Mouse (Mus musculus): ENCODE results near the gene Pcolce. TPM values are rescaled to one million over a fixed set of nuclear protein-coding genes. Genes with fewer than 3 reads are reported as not detected.
A peak's percentile ranks its signal among the peaks of the same experiment; 100 is the strongest.
"Not testable (repeated sequence)": the region's sequence is repeated elsewhere in the genome, so short reads cannot be mapped to it uniquely, and the experiment has no call there.

Gene Pcolce
- polyA plus RNA-seq, 1 experiment = 651 TPM

GRCm38 (mm10) chr5:137628498-137629305 is 15.1 kb upstream of the Pcolce start, which contains the start of the genes Fbxo24, Lrch4 and Gm20605:
Gene Fbxo24 (minus strand): TSS chr5:137629002.
Gene Lrch4 (plus strand): TSS chr5:137629121.
Gene Gm20605 (plus strand): TSS chr5:137629175.
- H3K27me3 ChIP-seq (ENCODE audit: control insufficient read depth, insufficient read depth, insufficient read length) = no peaks in the 10 kb centered on the region
- H3K79me3 ChIP-seq (ENCODE audit: low read depth) = peaks cover 34% of the 10 kb centered on the region
- H3K79me2 ChIP-seq (ENCODE audit: control insufficient read depth, insufficient read depth) = peaks cover 47% of the 10 kb centered on the region
- H3ac ChIP-seq (ENCODE audit: control insufficient read depth, insufficient read length, low read depth) = peak within 1 kb of the TSS; percentile 67
- TF ChIP-seq USF1 (IDR thresholded peaks at IDR 0.05; ENCODE audit: low read depth) = no peak
- peak; percentile 10 for TF ChIP-seq MYOD1 (IDR thresholded peaks at IDR 0.05; ENCODE audit: control insufficient read depth, insufficient read length, low read depth)
- peaks cover 14% of the 10 kb centered on the region for H3K36me3 ChIP-seq (ENCODE audit: control insufficient read depth, insufficient read depth)
- H3K4me3 ChIP-seq (ENCODE audit: insufficient read depth, poor library complexity, severe bottlenecking) = peak within 1 kb of the TSS; percentile 96

- Histone ChIP-seq H3K4me3 (ENCODE audit: insufficient read depth, poor library complexity, severe bottlenecking) (peak overlapping the region; percentile 39), H3K79me3 (ENCODE audit: low read depth) (peaks cover 29% of the 10 kb centered on the region), H3K36me3 (ENCODE audit: control insufficient read depth, insufficient read depth) (peaks cover 7% of the 10 kb centered on the region), H3ac (ENCODE audit: control insufficient read depth, insufficient read length, low read depth) (peak overlapping the region; percentile 3), H3K27me3 (ENCODE audit: control insufficient read depth, insufficient read depth, insufficient read length) (no peaks in the 10 kb centered on the region), H3K79me2 (ENCODE audit: control insufficient read depth, insufficient read depth) (peaks cover 40% of the 10 kb centered on the region)
- TF ChIP-seq FOSL1 (IDR thresholded peaks at IDR 0.05; ENCODE audit: insufficient read depth, low read length, poor library complexity, severe bottlenecking) = no peak
- TF ChIP-seq MYOD1 (IDR thresholded peaks at IDR 0.05; ENCODE audit: control insufficient read depth, insufficient read length, low read depth) = no peak
- no peak for TF ChIP-seq MYOG (IDR thresholded peaks at IDR 0.05; ENCODE audit: control insufficient read depth, extremely low read depth, insufficient read length)
- no peak for TF ChIP-seq USF1 (IDR thresholded peaks at IDR 0.05; ENCODE audit: low read depth)
- no peak for TF ChIP-seq CEBPB (IDR thresholded peaks at IDR 0.05; ENCODE audit: low read depth)
- TF ChIP-seq CTCF (IDR thresholded peaks at IDR 0.05; ENCODE audit: control insufficient read depth, insufficient read depth, insufficient read length) = no peak
- TF ChIP-seq MAX (IDR thresholded peaks at IDR 0.05) = no peak
Measured at GRCm38 (mm10) chr5:137627991-137628390, 14.4 kb upstream of the Pcolce start.

- Histone ChIP-seq H3K27me3 (ENCODE audit: control insufficient read depth, insufficient read depth, insufficient read length) (no peaks in the 10 kb centered on the region), H3ac (ENCODE audit: control insufficient read depth, insufficient read length, low read depth) (no peak overlapping the region), H3K79me2 (ENCODE audit: control insufficient read depth, insufficient read depth) (peaks cover under 1% of the 10 kb centered on the region), H3K4me3 (ENCODE audit: insufficient read depth, poor library complexity, severe bottlenecking) (no peak overlapping the region), H3K36me3 (ENCODE audit: control insufficient read depth, insufficient read depth) (no peaks in the 10 kb centered on the region), H3K79me3 (ENCODE audit: low read depth) (no peaks in the 10 kb centered on the region)
- no peak for TF ChIP-seq MAX (IDR thresholded peaks at IDR 0.05)
Measured at GRCm38 (mm10) chr5:137623937-137624530, 10.4 kb upstream of the Pcolce start.

GRCm38 (mm10) chr5:137615347-137615746 is 1.8 kb upstream of the Pcolce start:
- Histone ChIP-seq H3K4me3 (ENCODE audit: insufficient read depth, poor library complexity, severe bottlenecking) (no peak overlapping the region), H3K79me3 (ENCODE audit: low read depth) (peaks cover 4% of the 10 kb centered on the region), H3K27me3 (ENCODE audit: control insufficient read depth, insufficient read depth, insufficient read length) (no peaks in the 10 kb centered on the region), H3K79me2 (ENCODE audit: control insufficient read depth, insufficient read depth) (peaks cover 27% of the 10 kb centered on the region), H3K36me3 (ENCODE audit: control insufficient read depth, insufficient read depth) (no peaks in the 10 kb centered on the region), H3ac (ENCODE audit: control insufficient read depth, insufficient read length, low read depth) (no peak overlapping the region)
- TF ChIP-seq MYOD1 (IDR thresholded peaks at IDR 0.05; ENCODE audit: control insufficient read depth, insufficient read length, low read depth) (no peak), CEBPB (IDR thresholded peaks at IDR 0.05; ENCODE audit: low read depth) (no peak), CTCF (IDR thresholded peaks at IDR 0.05; ENCODE audit: control insufficient read depth, insufficient read depth, insufficient read length) (no peak), MYOG (IDR thresholded peaks at IDR 0.05; ENCODE audit: control insufficient read depth, extremely low read depth, insufficient read length) (no peak), FOSL1 (IDR thresholded peaks at IDR 0.05; ENCODE audit: insufficient read depth, low read length, poor library complexity, severe bottlenecking) (no peak), MAX (IDR thresholded peaks at IDR 0.05) (no peak), USF1 (IDR thresholded peaks at IDR 0.05; ENCODE audit: low read depth) (no peak)

- H3ac ChIP-seq (ENCODE audit: control insufficient read depth, insufficient read length, low read depth); H3K4me3 ChIP-seq (ENCODE audit: insufficient read depth, poor library complexity, severe bottlenecking); H3K79me3 ChIP-seq (ENCODE audit: low read depth); H3K27me3 ChIP-seq (ENCODE audit: control insufficient read depth, insufficient read depth, insufficient read length); H3K36me3 ChIP-seq (ENCODE audit: control insufficient read depth, insufficient read depth): not testable (repeated sequence)
- peaks cover 31% of the 10 kb centered on the region for H3K79me2 ChIP-seq (ENCODE audit: control insufficient read depth, insufficient read depth)
Measured at GRCm38 (mm10) chr5:137614921-137615320, 1.3 kb upstream of the Pcolce start.

DNA sequence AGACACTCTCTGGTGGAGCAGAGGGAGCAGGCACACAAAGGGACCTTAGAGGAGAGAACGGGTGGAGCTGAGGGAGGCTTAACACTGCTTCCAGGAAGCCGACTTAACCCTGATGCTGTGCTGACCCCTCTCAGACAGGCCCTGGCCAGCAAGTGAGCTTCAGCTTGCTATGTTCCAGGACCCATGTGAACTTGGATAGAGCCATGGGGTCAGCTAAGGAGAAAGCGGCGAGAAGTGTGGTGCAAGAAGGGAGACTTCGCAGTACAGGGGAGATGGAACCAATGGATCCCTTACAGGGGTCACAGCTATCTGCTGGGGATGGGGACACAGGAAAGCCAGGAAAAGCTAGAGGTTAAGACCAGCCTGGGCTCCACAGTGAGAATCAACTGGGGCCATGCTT is 508 bp downstream of the Pcolce start:
- H3ac ChIP-seq (ENCODE audit: control insufficient read depth, insufficient read length, low read depth) = peak overlapping the region; percentile 10
- H3K79me2 ChIP-seq (ENCODE audit: control insufficient read depth, insufficient read depth) = peaks cover 49% of the 10 kb centered on the region
- H3K36me3 ChIP-seq (ENCODE audit: control insufficient read depth, insufficient read depth) = peaks cover 17% of the 10 kb centered on the region
- H3K27me3 ChIP-seq (ENCODE audit: control insufficient read depth, insufficient read depth, insufficient read length) = no peaks in the 10 kb centered on the region
- TF ChIP-seq MAX (IDR thresholded peaks at IDR 0.05) = no peak
- TF ChIP-seq CTCF (IDR thresholded peaks at IDR 0.05; ENCODE audit: control insufficient read depth, insufficient read depth, insufficient read length) = no peak
- no peak for TF ChIP-seq MYOG (IDR thresholded peaks at IDR 0.05; ENCODE audit: control insufficient read depth, extremely low read depth, insufficient read length)
- H3K4me3 ChIP-seq (ENCODE audit: insufficient read depth, poor library complexity, severe bottlenecking) = no peak overlapping the region
- H3K79me3 ChIP-seq (ENCODE audit: low read depth) = peaks cover 27% of the 10 kb centered on the region
